Mouse (Mus musculus) cerebellum, adult 2 months (tissue): ENCODE measurements at regions not wholly inside any gene's neighbourhood (a gene's known extent, or its start where the extent isn't known, plus 50 kb on each side); places are given as distances from the start of the nearest gene placed in this dataset.

Source experiments
- CTCF ChIP-seq: fragments of 200-500 bp; IDR thresholded peaks from 2 replicates; pipeline ENCODE4 v1.5.1; 2011; ENCODE audit warnings: low read depth, mild to moderate bottlenecking, control low read depth, low read length, moderate library complexity, borderline replicate concordance; ENCODE audit not compliant: insufficient read depth
- POLR2A ChIP-seq: fragments of 200-500 bp; IDR thresholded peaks from 2 replicates; pipeline ENCODE4 v1.6.1; 2011; ENCODE audit warnings: low read length, control low read depth, borderline replicate concordance; ENCODE audit not compliant: insufficient read depth

DNA sequence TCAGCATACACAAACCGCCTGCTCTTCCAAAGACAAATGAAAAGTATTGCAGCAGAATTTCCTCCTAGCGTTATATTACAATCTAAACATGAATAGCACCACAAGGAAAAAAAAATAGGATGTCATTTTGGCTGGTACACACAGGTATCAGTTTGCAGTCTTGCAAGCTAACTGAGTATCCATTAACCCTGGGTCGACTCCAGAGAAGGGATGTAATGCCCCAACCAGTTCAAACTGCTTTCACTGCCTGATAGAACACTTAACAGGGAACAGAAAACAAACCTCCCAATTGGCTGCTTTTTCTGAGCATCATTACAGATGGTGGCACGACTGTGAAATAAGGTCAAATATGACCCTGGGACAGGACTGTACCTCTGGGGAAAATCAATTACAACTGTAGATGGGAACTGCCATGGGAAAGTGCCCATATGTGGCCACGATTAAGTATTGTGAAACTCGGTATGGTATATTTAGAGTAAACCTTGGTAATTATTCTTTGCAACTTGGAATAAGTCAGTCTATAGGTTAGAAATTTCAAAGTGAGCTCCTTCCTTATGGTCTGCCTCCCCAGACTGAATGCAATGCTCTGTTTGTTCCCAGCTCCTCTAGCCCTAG, 137.5 kb upstream of the Sgk1 start:
- TF ChIP-seq CTCF: no peak
- TF ChIP-seq POLR2A: no peak
